7 mouse cellular contexts compared by ENCODE assay signal in genomic region chr19:38396633-38396970, GRCm38 (mm10). TPM values are rescaled to one million over a fixed set of nuclear protein-coding genes. Genes with fewer than 3 reads are reported as not detected.
A peak's percentile ranks its signal among the peaks of the same experiment; 100 is the strongest.
DNase-seq lines count a peak whose midpoint lies in the region; ATAC-seq and TF ChIP-seq lines count a peak whose summit lies in the region.

No protein-coding gene starts in this region.

- TF ChIP-seq POLR2A in small intestine, adult 2 months (IDR thresholded peaks at IDR 0.05; ENCODE audit: low read depth, low read length): no peak

- no peak for TF ChIP-seq CTCF in lung, postnatal 0 days (IDR thresholded peaks at IDR 0.05)
- no peak for TF ChIP-seq CTCF in intestine, postnatal 0 days (IDR thresholded peaks at IDR 0.05; ENCODE audit: low read depth)
- TF ChIP-seq CTCF in small intestine, adult 2 months (IDR thresholded peaks at IDR 0.05; ENCODE audit: extremely low read depth, insufficient read length, insufficient replicate concordance, low read depth, low read length): no peak

- no peak for DNase-seq in lung, postnatal 0 days (ENCODE audit: low spot score)
- no peak for DNase-seq in lung, adult 18-20 months
- DNase-seq in thymus, adult 18-20 months: no peak
- DNase-seq in adrenal gland, postnatal 10 days: no peak

- H3K9me3 ChIP-seq in lung, postnatal 0 days (ENCODE audit: low read length): no peaks in the 10 kb centered on the region
- no peaks in the 10 kb centered on the region for H3K9me3 ChIP-seq in embryonic facial prominence, embryonic 15.5 days (replicated peaks)
- no peaks in the 10 kb centered on the region for H3K9me3 ChIP-seq in intestine, postnatal 0 days (ENCODE audit: control insufficient read depth)

- no peak overlapping the region for H3K27ac ChIP-seq in lung, postnatal 0 days (ENCODE audit: low read length)
- no peak overlapping the region for H3K27ac ChIP-seq in embryonic facial prominence, embryonic 15.5 days (replicated peaks)
- H3K27ac ChIP-seq in intestine, postnatal 0 days (ENCODE audit: low read depth, low read length): no peak overlapping the region
- peak overlapping the region; percentile 91 for H3K27ac ChIP-seq in small intestine, adult 2 months (ENCODE audit: insufficient read depth, low read depth, low read length)

- H3K27me3 ChIP-seq in lung, postnatal 0 days (replicated peaks; ENCODE audit: insufficient read depth, low read length): no peaks in the 10 kb centered on the region
- H3K27me3 ChIP-seq in embryonic facial prominence, embryonic 15.5 days: no peaks in the 10 kb centered on the region
- H3K27me3 ChIP-seq in intestine, postnatal 0 days (replicated peaks; ENCODE audit: control insufficient read depth, insufficient read depth, low read length): no peaks in the 10 kb centered on the region
- no peaks in the 10 kb centered on the region for H3K27me3 ChIP-seq in small intestine, adult 2 months (ENCODE audit: control insufficient read depth, insufficient read depth, low read length)

- peak overlapping the region; percentile 62 for H3K4me3 ChIP-seq in lung, postnatal 0 days (ENCODE audit: low read depth, low read length)
- peak overlapping the region; percentile 62 for H3K4me3 ChIP-seq in embryonic facial prominence, embryonic 15.5 days (replicated peaks)
- H3K4me3 ChIP-seq in intestine, postnatal 0 days (ENCODE audit: low read depth, low read length): peak overlapping the region; percentile 65
- H3K4me3 ChIP-seq in small intestine, adult 2 months (ENCODE audit: low read depth, low read length): peak overlapping the region; percentile 90

- peak overlapping the region; percentile 94 for H3K4me2 ChIP-seq in lung, postnatal 0 days (replicated peaks; ENCODE audit: low read depth, low read length)
- peak overlapping the region; percentile 95 for H3K4me2 ChIP-seq in embryonic facial prominence, embryonic 15.5 days (replicated peaks)
- peak overlapping the region; percentile 91 for H3K4me2 ChIP-seq in intestine, postnatal 0 days (replicated peaks; ENCODE audit: low read depth)

- 0 out of 2 replicates have a peak, but pooled peaks cover 3% of the 10 kb centered on the region for H3K4me1 ChIP-seq in lung, postnatal 0 days (ENCODE audit: insufficient read depth, low read depth, low read length)
- H3K4me1 ChIP-seq in embryonic facial prominence, embryonic 15.5 days: peaks cover 7% of the 10 kb centered on the region; the same call in 1 of the 2 replicates
- no peaks in the 10 kb centered on the region for H3K4me1 ChIP-seq in intestine, postnatal 0 days (replicated peaks; ENCODE audit: control insufficient read depth, insufficient read depth, low read length)
- H3K4me1 ChIP-seq in small intestine, adult 2 months (ENCODE audit: control insufficient read depth, insufficient read depth, insufficient read length, low read length): peaks cover 9% of the 10 kb centered on the region

- ATAC-seq in lung, postnatal 0 days: no peak
- ATAC-seq in embryonic facial prominence, embryonic 15.5 days (ENCODE audit: insufficient number of reproducible peaks, low FRiP score, low TSS enrichment, low read depth): no peak
- ATAC-seq in intestine, postnatal 0 days: no peak

- H3K9ac ChIP-seq in lung, postnatal 0 days (replicated peaks; ENCODE audit: low read depth): no peak overlapping the region
- H3K9ac ChIP-seq in embryonic facial prominence, embryonic 15.5 days: no peak overlapping the region
- H3K9ac ChIP-seq in intestine, postnatal 0 days (ENCODE audit: low read depth, low read length): 0 out of 2 replicates have a peak overlapping the region, but pooled peaks have one; percentile 68

- H3K36me3 ChIP-seq in lung, postnatal 0 days (ENCODE audit: insufficient read depth, low read length): no peaks in the 10 kb centered on the region
- no peaks in the 10 kb centered on the region for H3K36me3 ChIP-seq in embryonic facial prominence, embryonic 15.5 days
- no peaks in the 10 kb centered on the region for H3K36me3 ChIP-seq in intestine, postnatal 0 days (ENCODE audit: control insufficient read depth, insufficient read depth)
- H3K36me3 ChIP-seq in small intestine, adult 2 months (ENCODE audit: control insufficient read depth, insufficient read depth, low read length): peaks cover 17% of the 10 kb centered on the region

- no peak for TF ChIP-seq EP300 in lung, postnatal 0 days (IDR thresholded peaks at IDR 0.05)

- whole genome bisulfite sequencing in lung, postnatal 0 days: 36% methylated on average over 8 of the region's 8 CpGs
- 27% methylated on average over 8 of the region's 8 CpGs for WGBS in embryonic facial prominence, embryonic 15.5 days
- WGBS in intestine, postnatal 0 days: 33% methylated on average over 8 of the region's 8 CpGs
- WGBS in small intestine, adult 2 months: 12% methylated on average over 8 of the region's 8 CpGs

RNA-seq across cellular contexts. Expression of gene Slc35g1, which starts 0.8 kb away (rescaled TPM):
- 2.3 and 3.2 TPM in 2 replicates for polyA plus RNA-seq in lung, postnatal 0 days (2015; fragmentation: Nextera tagmentation; extraction: Ambion mirVana)
- polyA plus RNA-seq in embryonic facial prominence, embryonic 15.5 days (2015; fragmentation: Nextera tagmentation; extraction: Ambion mirVana): 3.0 and 3.1 TPM in 2 replicates
- polyA plus RNA-seq in intestine, postnatal 0 days (2015; fragmentation: Nextera tagmentation; extraction: Ambion mirVana): 7.2 and 7.8 TPM in 2 replicates
- 25.1 and 36.9 TPM in 2 replicates for polyA plus RNA-seq in small intestine, adult 2 months (2012; rRNA removed)
- total RNA-seq in adrenal gland, postnatal 10 days (2021): 10 to 100 TPM; 15.1 to 18.4 TPM
